Mouse (Mus musculus): ENCODE results near the gene Shc2. TPM values are rescaled to one million over a fixed set of nuclear protein-coding genes. Genes with fewer than 3 reads are reported as not detected.

Shc2 gene
- polyA plus RNA-seq, 1 experiment from 2014 or later: 4.2 TPM

DNA sequence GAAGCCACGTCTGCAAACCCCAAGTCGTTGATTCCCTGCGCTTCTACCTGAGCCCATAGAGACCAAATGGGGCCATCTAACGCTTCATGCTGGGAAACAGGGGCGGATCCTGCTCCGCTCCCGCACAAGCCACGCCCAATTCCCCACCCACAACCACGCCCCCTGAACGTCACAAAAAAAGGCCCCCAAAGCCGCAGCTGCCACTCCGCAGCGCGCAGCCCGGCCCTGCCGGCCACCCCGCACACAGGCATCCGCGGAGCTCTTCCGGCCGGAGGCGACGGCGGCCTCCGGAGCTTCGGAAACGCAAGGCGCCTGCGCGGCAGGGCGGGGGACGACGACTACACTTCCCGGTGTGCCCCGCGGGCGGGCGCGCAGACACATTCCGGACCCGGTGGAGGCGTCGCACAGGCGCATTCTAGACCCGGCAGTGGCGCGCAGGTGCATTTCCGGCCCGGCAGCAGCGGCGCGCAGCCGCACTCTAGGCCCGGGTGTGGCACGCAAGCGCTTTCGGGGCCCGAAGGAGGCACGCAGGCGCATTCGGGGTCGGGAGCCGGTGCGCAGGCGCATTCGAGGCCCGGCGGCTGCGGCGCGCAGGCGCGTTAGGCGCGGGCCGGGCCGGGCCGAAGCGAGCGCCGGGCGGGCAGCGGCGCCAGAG is 44.0 kb upstream of the Shc2 start, which contains the start of gene Cdc34:
Cdc34 (plus strand) TSS at position 605 of the 655 bp plus-strand sequence.
- peak within 1 kb of the TSS; percentile 85 for H3K4me3 ChIP-seq (ENCODE audit: low read length)
- H3K9ac ChIP-seq (ENCODE audit: low read length): peak within 1 kb of the TSS; percentile 82
- peaks cover 19% of the 10 kb centered on the region for H3K4me1 ChIP-seq (replicated peaks; ENCODE audit: control insufficient read depth, insufficient read depth, low read length)
- H3K4me2 ChIP-seq (ENCODE audit: low read depth, low read length): peak within 1 kb of the TSS; percentile 90
- peak within 1 kb of the TSS; percentile 84 for H3K27ac ChIP-seq (ENCODE audit: low read length)
- peaks cover 15% of the 10 kb centered on the region for H3K36me3 ChIP-seq (ENCODE audit: control insufficient read depth, insufficient read depth, low read length)
- ATAC-seq (ENCODE audit: low read depth): peak; percentile 96
- H3K9me3 ChIP-seq (ENCODE audit: control insufficient read depth, low read length): no peaks in the 10 kb centered on the region
- no peaks in the 10 kb centered on the region for H3K27me3 ChIP-seq (ENCODE audit: control insufficient read depth, insufficient read depth, low read depth, low read length)
- under 1% methylated on average over 61 of the region's 84 CpGs for WGBS

DNA sequence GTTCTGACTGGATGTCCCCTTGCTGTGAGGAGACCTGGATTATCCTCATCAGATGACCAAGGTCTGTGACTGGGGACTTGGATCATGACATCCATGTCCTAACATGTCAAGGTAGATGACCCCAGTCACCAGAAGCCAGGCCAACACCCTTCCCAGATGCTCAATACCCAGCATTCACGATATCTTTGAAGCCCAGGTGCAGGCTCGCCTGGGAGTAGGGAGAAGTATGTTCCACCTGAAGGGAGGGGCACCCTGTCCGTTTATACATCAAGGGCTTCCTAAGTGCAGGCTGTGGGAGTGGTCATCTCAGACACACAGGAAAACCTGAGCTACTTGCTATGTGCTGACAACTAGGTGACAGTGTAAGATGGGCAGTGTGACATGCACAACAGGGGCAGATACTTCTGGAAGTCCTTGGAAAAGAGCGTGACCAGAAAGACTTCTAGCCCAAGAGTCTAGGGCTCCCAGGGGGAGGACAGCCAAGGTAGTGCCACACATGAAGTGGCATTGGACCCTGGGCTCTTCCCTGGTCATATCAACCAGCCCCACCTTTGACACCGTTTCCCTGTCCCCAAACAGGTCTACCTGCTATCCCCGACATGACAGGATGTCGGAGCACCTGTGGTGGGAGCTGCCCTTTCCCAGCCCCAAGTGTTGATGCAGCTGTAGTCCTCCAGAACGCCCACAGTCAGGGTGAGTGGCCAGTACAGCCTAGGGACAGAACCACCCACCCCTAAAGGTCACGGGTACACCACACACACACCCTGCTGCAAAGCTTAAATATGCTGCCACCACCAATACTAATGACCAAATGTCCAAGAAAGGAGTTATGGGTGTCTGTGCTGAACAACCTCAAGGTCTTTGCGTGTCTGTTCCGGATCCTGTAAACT is 43.1 kb upstream of the Shc2 start:
- ATAC-seq (ENCODE audit: low read depth): peak; percentile 8
- Histone ChIP-seq H3K36me3 (ENCODE audit: control insufficient read depth, insufficient read depth, low read length) (peaks cover 9% of the 10 kb centered on the region), H3K9me3 (ENCODE audit: control insufficient read depth, low read length) (no peaks in the 10 kb centered on the region), H3K27ac (ENCODE audit: low read length) (peak overlapping the region; percentile 84), H3K4me1 (replicated peaks; ENCODE audit: control insufficient read depth, insufficient read depth, low read length) (peaks cover 19% of the 10 kb centered on the region), H3K4me3 (ENCODE audit: low read length) (peak overlapping the region; percentile 85), H3K27me3 (ENCODE audit: control insufficient read depth, insufficient read depth, low read depth, low read length) (no peaks in the 10 kb centered on the region), H3K9ac (ENCODE audit: low read length) (peak overlapping the region; percentile 46), H3K4me2 (ENCODE audit: low read depth, low read length) (peak overlapping the region; percentile 67)
- WGBS: 27% methylated on average over 11 of the region's 11 CpGs

- Histone ChIP-seq H3K4me2 (ENCODE audit: low read depth, low read length) (no peak overlapping the region), H3K9ac (ENCODE audit: low read length) (no peak overlapping the region), H3K27ac (ENCODE audit: low read length) (no peak overlapping the region), H3K4me3 (ENCODE audit: low read length) (no peak overlapping the region), H3K27me3 (ENCODE audit: control insufficient read depth, insufficient read depth, low read depth, low read length) (no peaks in the 10 kb centered on the region), H3K4me1 (replicated peaks; ENCODE audit: control insufficient read depth, insufficient read depth, low read length) (peaks cover 5% of the 10 kb centered on the region), H3K9me3 (ENCODE audit: control insufficient read depth, low read length) (no peaks in the 10 kb centered on the region), H3K36me3 (ENCODE audit: control insufficient read depth, insufficient read depth, low read length) (no peaks in the 10 kb centered on the region)
- 47% methylated on average over 44 of the region's 44 CpGs for WGBS
- no peak for ATAC-seq (ENCODE audit: low read depth)
These were observed 37.8 kb upstream of the Shc2 start for GRCm38 (mm10) chr10:79675346-79676035.

DNA sequence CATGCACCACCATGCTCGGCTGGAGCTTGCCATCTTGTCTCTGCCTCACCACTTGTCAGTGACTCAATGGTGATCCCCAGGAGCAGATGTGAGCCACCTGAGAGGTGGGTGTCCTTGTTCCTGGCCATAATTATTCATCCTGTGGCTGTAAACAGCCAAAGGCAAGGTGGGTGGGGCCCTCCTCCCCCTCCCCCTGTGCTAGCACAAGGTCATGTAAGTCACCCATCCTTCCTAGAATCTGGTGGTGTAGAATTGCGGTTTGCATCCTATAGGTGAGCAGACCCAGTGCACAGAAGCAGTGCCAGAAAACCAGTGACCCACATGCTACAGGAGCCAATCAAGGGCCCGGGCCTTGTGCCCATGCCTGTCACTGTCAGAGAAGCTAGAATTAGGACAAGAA is 35.3 kb upstream of the Shc2 start:
- Histone ChIP-seq H3K36me3 (ENCODE audit: control insufficient read depth, insufficient read depth, low read length) (no peaks in the 10 kb centered on the region), H3K4me2 (ENCODE audit: low read depth, low read length) (no peak overlapping the region), H3K4me1 (replicated peaks; ENCODE audit: control insufficient read depth, insufficient read depth, low read length) (peaks cover 11% of the 10 kb centered on the region), H3K27ac (ENCODE audit: low read length) (no peak overlapping the region), H3K4me3 (ENCODE audit: low read length) (no peak overlapping the region), H3K9me3 (ENCODE audit: control insufficient read depth, low read length) (no peaks in the 10 kb centered on the region), H3K9ac (ENCODE audit: low read length) (no peak overlapping the region), H3K27me3 (ENCODE audit: control insufficient read depth, insufficient read depth, low read depth, low read length) (no peaks in the 10 kb centered on the region)
- no peak for ATAC-seq (ENCODE audit: low read depth)
- 87% methylated on average over 3 of the region's 3 CpGs for WGBS

- Histone ChIP-seq H3K27me3 (ENCODE audit: control insufficient read depth, insufficient read depth, low read depth, low read length) (no peaks in the 10 kb centered on the region), H3K27ac (ENCODE audit: low read length) (no peak overlapping the region), H3K4me1 (replicated peaks; ENCODE audit: control insufficient read depth, insufficient read depth, low read length) (peaks cover 11% of the 10 kb centered on the region), H3K9ac (ENCODE audit: low read length) (no peak overlapping the region), H3K9me3 (ENCODE audit: control insufficient read depth, low read length) (no peaks in the 10 kb centered on the region), H3K36me3 (ENCODE audit: control insufficient read depth, insufficient read depth, low read length) (no peaks in the 10 kb centered on the region), H3K4me2 (ENCODE audit: low read depth, low read length) (no peak overlapping the region), H3K4me3 (ENCODE audit: low read length) (no peak overlapping the region)
- 51% methylated on average over 3 of the region's 3 CpGs for WGBS
- no peak for ATAC-seq (ENCODE audit: low read depth)
These were observed 34.4 kb upstream of the Shc2 start for GRCm38 (mm10) chr10:79672088-79672455.

DNA sequence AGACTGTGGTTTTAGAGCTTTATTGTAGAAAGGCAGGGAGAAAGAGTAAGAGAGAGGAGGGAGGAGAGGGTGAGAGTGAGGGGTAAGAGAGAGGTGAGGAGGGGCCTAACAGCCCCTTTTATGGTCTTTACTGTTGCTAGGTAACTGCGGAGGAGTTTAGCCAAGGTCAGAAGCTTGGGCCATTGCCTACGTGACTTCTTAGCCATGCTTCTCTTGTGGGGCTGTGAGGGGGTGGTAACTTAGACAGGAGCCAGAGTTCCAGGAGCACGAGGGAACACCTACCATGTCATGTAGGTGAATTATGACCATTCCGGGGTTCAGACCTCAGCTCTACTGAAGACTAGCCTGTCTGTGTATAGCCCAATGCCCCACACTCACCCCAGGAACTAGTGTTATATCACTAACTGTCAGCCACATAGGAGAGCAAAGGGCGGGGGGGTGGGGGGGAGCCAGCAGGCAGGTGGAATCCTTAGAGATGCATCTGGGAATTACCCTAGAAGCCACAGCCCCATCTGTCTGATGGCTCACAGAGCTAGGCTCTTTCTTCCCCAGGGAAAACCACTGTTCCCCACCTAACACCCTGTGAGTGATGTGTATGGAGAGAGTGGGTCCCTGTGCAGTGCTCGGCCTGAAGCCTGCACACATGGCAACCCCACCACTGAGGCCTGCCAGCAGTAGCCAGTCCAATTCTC is 33.8 kb upstream of the Shc2 start:
- Histone ChIP-seq H3K27ac (ENCODE audit: low read length) (no peak overlapping the region), H3K9ac (ENCODE audit: low read length) (0 out of 2 replicates have a peak overlapping the region, but pooled peaks have one; percentile 9), H3K4me1 (replicated peaks; ENCODE audit: control insufficient read depth, insufficient read depth, low read length) (peaks cover 11% of the 10 kb centered on the region), H3K27me3 (ENCODE audit: control insufficient read depth, insufficient read depth, low read depth, low read length) (no peaks in the 10 kb centered on the region), H3K4me3 (ENCODE audit: low read length) (no peak overlapping the region), H3K4me2 (ENCODE audit: low read depth, low read length) (no peak overlapping the region), H3K36me3 (ENCODE audit: control insufficient read depth, insufficient read depth, low read length) (no peaks in the 10 kb centered on the region), H3K9me3 (ENCODE audit: control insufficient read depth, low read length) (no peaks in the 10 kb centered on the region)
- 49% methylated on average over 6 of the region's 6 CpGs for whole genome bisulfite sequencing
- no peak for ATAC-seq (ENCODE audit: low read depth)

DNA sequence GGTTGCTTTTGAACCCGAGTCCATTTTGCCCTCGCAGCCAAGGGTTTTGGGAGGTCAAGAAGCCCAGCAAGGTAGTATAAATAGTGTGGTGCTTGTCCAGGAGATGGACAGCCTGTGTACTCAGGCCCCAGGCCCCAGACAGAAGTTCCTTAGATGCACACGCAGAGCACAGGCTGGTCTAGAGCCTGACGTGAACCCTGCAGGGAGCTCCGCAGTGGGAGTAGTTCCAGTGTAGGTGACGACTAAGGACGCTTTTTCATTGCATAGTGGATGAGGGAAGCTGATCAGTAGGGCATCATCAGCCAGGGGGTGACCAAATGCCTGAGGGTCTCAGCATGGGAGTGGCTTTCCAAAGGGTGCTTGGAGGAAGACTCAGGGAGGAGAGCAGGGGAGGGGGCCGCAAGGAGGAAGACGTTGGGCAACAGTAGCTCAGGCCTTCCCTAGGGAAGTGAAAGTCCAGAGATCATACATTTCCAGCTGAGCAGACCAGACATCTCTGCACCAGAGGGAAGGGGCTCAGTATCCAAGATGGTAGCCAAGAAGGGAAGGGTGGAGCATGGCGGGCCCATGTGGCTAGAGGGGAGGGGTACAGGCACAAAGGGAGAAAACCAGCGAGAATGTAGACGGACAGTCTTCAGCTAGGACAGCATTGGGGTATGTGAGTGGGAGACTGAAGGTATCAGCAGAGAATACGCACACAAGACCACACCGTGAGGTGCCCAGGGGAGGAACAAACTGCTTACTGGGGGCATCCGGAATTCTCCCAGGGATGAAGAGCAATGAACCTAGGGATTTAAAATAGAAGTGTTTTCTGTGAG is 32.6 kb upstream of the Shc2 start:
- no peaks in the 10 kb centered on the region for H3K36me3 ChIP-seq (ENCODE audit: control insufficient read depth, insufficient read depth, low read length)

GRCm38 (mm10) chr10:79669576-79670057 is 31.9 kb upstream of the Shc2 start:
- peaks cover 11% of the 10 kb centered on the region for H3K4me1 ChIP-seq (replicated peaks; ENCODE audit: control insufficient read depth, insufficient read depth, low read length)
- no peaks in the 10 kb centered on the region for H3K9me3 ChIP-seq (ENCODE audit: control insufficient read depth, low read length)
- ATAC-seq (ENCODE audit: low read depth): peak; percentile 56
- WGBS: 1% methylated on average over 47 of the region's 47 CpGs
- H3K36me3 ChIP-seq (ENCODE audit: control insufficient read depth, insufficient read depth, low read length): no peaks in the 10 kb centered on the region
- H3K27ac ChIP-seq (ENCODE audit: low read length): peak overlapping the region; percentile 72
- peak overlapping the region; percentile 79 for H3K9ac ChIP-seq (ENCODE audit: low read length)
- peak overlapping the region; percentile 69 for H3K4me3 ChIP-seq (ENCODE audit: low read length)
- peak overlapping the region; percentile 88 for H3K4me2 ChIP-seq (ENCODE audit: low read depth, low read length)
- no peaks in the 10 kb centered on the region for H3K27me3 ChIP-seq (ENCODE audit: control insufficient read depth, insufficient read depth, low read depth, low read length)

More for the DNA sequence above, 32.6 kb upstream of the Shc2 start:
- H3K9ac ChIP-seq (ENCODE audit: low read length): peak overlapping the region; percentile 79
- peak; percentile 8; the same call in 1 of the 2 replicates for ATAC-seq (ENCODE audit: low read depth)
- H3K4me2 ChIP-seq (ENCODE audit: low read depth, low read length): peak overlapping the region; percentile 88
- H3K4me1 ChIP-seq (replicated peaks; ENCODE audit: control insufficient read depth, insufficient read depth, low read length): peaks cover 11% of the 10 kb centered on the region
- peak overlapping the region; percentile 69 for H3K4me3 ChIP-seq (ENCODE audit: low read length)
- H3K27ac ChIP-seq (ENCODE audit: low read length): no peak overlapping the region
- H3K9me3 ChIP-seq (ENCODE audit: control insufficient read depth, low read length): no peaks in the 10 kb centered on the region
- no peaks in the 10 kb centered on the region for H3K27me3 ChIP-seq (ENCODE audit: control insufficient read depth, insufficient read depth, low read depth, low read length)
- WGBS: 31% methylated on average over 15 of the region's 15 CpGs
